Mouse (Mus musculus): ENCODE measurements at regions not wholly inside any gene's neighbourhood (a gene's known extent, or its start where the extent isn't known, plus 50 kb on each side); places are given as distances from the start of the nearest gene placed in this dataset.
"Not testable (repeated sequence)": the region's sequence is repeated elsewhere in the genome, so short reads cannot be mapped to it uniquely, and the experiment has no call there.

DNA sequence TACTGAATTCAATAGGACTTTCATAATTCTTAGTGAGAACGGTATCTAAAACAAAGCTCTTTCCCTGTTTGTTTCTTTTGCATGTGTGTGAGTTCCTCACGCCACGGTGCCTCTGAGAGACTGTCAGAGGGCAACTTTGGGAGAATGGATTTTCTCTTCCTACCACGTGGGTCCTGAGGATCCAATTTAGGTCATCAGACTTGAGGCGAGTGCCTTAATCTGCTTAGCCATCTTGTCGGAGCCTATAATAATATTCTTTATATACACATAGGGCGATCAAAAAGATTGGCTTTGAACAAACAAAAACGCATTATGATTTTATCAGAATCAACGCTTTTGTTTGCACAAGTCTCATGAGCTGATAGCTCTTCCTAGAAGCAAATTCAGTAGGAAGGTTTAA, 119.6 kb downstream of the Enc1 start:
- DNase-seq (ENCODE audit: low spot score in 2 of 2), result no peak

DNA sequence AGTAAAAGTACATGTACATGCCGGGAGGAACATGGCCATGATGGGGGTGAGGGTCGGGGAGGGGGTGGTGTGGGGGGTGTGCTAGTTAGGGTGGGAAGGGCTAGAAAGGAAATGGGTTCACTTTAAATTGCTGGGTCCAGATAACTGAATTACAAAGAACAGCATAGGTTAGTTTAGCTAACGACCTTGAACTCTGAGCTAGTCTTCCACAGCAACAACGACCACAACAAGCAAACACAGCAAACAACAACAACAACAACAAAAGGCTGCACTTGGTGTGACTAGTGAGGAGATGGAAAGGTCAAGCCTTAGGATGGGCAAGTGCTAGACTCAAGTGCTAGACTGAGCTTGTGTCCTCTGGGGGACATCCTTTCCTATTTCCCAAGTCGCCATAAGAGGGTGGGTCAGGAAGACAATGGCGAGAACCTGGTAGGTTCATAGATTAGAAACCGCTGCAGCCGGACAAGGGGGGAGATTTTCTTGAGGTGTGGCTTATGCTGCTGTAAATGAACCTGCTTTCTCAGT, 117.9 kb downstream of the Enc1 start:
- no peak for DNase-seq (ENCODE audit: low spot score in 2 of 2)

DNA sequence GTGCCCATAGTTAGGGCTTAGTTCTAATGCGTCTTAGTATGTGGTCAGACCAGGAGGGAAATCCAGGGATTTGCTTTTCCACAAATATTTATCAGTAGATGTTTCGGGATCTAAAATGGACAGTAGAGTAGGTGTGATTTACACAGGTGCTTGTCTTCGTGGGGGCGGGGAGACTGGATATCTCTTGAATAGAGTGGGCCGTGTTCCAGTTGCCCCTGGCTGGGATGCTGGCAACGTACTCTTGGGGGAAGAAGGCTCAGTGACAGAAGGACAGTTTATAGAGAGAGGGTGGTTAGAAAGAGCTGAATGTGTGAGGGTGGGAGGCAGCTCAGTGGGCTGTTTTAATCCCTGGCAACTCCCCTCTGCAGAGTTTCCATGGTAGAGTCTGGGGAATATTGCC, 117.4 kb downstream of the Enc1 start:
- no peak for DNase-seq (ENCODE audit: low spot score in 2 of 2)

- DNase-seq (ENCODE audit: low spot score in 2 of 2), result no peak
These were observed 116.3 kb downstream of the Enc1 start for GRCm38 (mm10) chr13:97356923-97357807.

GRCm38 (mm10) chr13:97355411-97355810, 114.5 kb downstream of the Enc1 start:
- not testable (repeated sequence) for DNase-seq (ENCODE audit: low spot score in 2 of 2)

GRCm38 (mm10) chr13:97347696-97348095, 106.8 kb downstream of the Enc1 start:
- DNase-seq (ENCODE audit: low spot score in 2 of 2), result no peak

DNA sequence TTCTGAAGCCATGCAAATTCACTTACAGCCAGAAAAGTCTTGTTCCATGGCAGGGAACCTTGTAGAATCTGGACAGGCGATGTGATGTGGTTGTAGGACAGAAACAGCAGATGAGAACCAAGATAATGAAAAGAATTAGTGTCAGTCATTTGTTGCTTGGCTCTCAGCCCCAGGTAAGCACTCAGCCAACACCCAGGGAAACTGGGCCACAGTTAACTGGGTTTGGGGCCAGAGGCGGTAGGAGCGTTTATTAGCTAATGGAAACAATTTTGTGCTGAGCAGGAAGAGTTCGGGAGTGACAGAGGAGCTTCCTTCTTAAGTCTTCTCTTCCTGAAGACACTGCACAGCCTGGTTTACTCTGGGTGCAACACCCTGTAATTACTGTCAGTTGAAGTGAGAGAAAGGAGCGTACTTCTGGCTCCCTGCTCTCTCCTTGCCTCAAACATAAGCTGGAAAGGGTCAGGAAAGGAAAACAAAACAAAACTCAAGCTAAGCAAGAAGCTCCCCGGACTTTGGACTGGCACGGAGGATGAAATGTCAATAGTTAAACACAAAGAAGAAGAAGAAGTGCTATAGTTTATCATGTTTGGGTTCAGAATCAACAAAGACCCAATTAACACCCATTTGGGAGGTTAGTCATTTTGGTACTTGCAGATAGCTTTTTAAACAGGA, 100.4 kb downstream of the Enc1 start:
- no peak for DNase-seq (ENCODE audit: low spot score in 2 of 2)

GRCm38 (mm10) chr13:97337954-97338353, 97.0 kb downstream of the Enc1 start:
- no peak for DNase-seq (ENCODE audit: low spot score in 2 of 2)

- no peak for DNase-seq (ENCODE audit: low spot score in 2 of 2)
These were observed 96.4 kb downstream of the Enc1 start for GRCm38 (mm10) chr13:97337296-97337731.

DNA sequence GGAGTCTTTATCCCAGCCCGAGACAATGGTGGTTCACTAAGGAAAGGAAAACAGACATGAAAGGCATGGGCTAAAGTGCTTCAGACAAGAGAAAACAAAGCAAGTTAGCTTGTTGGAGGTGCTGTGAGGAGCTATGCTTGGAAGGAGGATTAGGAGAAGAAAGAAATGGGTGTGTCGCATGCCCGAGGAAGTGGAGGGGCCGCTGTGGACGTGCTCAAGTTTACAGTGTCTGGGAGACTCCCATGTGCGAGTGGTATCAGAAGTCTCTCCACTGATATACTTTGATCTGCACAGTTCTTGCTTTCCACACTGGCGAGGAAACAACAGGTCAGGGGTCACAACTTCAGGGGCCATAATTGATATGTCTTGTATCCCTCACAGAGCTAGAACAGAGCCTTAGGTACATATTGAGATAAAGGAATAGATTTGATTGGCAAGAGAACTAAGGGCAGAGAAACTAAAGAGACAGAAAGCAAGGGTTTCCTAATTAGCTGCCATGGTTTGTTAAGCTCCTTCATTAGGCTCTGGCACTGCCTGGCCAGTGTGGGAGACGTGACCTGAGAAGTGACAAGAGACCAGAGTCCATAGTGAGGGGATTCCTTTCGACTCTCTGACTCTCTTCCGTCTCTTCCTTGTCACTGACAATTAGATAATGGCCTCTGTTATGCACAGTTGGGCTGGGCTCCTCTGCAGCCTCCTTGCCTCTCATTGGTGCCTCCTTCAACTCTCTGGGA, 93.1 kb downstream of the Enc1 start:
- DNase-seq (ENCODE audit: low spot score in 2 of 2), result no peak

DNA sequence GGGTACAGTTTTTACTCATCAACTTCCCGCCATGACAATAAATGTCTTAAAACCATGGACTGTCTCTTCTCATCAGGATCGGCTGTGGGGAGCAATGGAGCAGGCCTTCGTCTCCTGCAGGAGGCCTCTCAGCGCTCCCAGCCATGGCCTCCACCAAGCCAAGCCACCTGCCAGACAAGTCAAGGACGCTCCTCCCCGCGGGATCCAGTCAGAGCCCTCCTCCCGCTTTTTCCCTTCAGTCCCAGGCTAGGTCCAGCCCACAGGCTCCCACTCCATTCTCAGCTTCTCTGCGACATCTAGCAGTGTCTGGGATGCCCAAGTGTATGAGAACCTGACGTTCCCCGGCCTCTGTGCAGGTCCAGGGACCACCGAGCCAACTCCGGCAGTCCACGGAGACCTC, 90.2 kb downstream of the Enc1 start:
- no peak for DNase-seq (ENCODE audit: low spot score in 2 of 2)

- not testable (repeated sequence) for DNase-seq (ENCODE audit: low spot score in 2 of 2)
These were observed 80.4 kb downstream of the Enc1 start for GRCm38 (mm10) chr13:97321307-97321706.

GRCm38 (mm10) chr13:97320756-97321155, 79.9 kb downstream of the Enc1 start:
- DNase-seq (ENCODE audit: low spot score in 2 of 2), result no peak

GRCm38 (mm10) chr13:97320298-97320697, 79.4 kb downstream of the Enc1 start:
- DNase-seq (ENCODE audit: low spot score in 2 of 2), result no peak

- no peak for DNase-seq (ENCODE audit: low spot score in 2 of 2)
These were observed 76.7 kb downstream of the Enc1 start for GRCm38 (mm10) chr13:97317633-97318032.

DNA sequence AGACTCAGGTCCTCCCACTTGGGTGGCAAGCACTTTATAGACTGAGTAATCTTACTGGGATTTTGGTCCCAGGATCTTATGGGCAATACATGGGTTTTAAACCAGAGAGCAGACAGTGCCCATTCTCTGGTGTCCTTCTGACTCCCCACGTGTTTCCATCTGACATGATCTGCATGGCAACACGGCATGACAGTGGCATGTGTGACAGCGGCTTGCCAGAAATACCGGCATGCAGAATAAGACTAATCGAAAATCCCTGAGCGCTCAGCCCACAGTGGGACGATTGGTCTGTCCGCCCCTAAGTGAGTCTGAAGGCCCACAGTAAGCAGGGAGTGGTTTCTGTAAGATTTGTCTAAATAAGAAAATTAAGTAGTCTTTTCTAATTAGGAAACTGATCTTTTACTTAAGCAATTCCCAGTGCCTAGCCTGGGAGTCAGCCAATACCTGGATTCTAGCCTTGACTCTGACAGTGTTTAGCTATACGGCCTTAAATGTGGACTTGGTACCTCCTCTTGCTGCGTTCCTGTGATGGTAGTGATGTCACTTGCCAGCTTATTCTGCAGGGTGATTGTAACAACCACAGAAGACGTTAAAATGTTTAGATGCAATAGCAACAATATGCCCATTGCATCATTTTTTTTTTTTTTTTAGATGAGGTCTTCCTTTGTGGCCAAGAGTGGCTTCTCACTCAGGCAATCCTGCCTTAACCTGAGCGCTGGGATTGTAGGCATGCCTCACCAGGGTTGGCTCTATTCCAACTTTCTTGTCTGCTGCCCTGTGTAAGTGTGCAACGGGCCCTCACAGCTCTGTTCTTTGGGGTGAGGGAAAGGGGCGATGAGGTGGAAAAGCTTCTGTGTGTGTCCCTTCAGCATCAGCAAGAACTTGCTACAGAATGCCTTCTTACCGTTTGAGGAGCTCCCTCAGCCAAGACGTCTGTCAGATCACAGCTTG, 71.8 kb downstream of the Enc1 start:
- no peak for DNase-seq (ENCODE audit: low spot score in 2 of 2)

GRCm38 (mm10) chr13:97311340-97311739, 70.4 kb downstream of the Enc1 start:
- no peak for DNase-seq (ENCODE audit: low spot score in 2 of 2)

DNA sequence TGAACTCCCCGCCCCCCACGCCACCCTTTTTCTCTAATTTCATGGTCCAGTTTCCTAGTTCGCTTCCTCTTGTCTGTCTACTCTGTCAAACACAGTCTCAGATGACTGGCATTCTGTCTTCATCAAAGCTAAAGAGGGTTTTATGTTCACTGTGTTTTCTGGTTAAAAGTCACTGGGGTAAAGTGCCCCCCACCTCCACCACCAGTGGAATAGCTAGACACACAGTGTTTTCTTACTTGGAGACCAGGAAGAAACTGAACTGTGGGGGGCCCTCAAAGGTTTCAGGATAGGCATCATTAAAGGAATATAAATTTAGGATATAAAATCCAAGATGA, 69.9 kb downstream of the Enc1 start:
- DNase-seq (ENCODE audit: low spot score in 2 of 2), result no peak

DNA sequence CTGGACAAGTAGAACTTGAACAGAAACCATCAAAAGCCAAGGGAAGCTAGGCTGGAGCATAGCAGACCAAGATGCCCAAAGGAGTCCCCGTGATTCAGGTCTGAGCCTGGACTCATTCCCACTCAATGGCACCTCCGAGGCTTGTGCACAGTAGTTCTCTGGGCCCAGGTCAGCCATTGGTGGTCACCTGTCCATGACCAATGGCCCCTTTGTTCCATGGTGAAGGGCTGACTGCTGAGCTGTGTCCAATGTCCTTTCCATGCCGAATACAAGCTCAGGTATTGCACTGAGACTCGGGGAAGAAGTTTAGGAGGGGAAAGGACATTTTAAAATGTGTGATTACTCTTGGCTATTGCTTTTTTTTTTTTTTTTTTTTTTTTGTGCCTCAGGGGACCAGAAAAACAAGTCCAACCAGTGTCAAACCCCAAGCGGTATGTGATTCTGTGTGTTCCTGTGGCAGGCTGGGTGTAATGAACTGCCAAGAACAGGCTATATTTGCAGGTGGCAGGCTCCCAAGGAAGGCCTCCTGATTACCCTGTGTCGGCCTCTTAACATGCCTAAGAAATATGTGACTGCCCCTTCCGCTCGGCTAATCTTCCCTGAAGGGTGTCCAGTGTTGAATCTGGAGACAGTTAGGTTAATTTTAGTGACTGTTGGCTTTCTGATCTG, 69.4 kb downstream of the Enc1 start:
- DNase-seq (ENCODE audit: low spot score in 2 of 2), result no peak

- no peak for DNase-seq (ENCODE audit: low spot score in 2 of 2)
These were observed 68.5 kb downstream of the Enc1 start for GRCm38 (mm10) chr13:97309411-97309810.

- DNase-seq (ENCODE audit: low spot score in 2 of 2), result no peak
These were observed 67.5 kb downstream of the Enc1 start for GRCm38 (mm10) chr13:97308431-97308830.

All from frontal cortex, postnatal 10 days (tissue).